Mouse (Mus musculus) megakaryocyte, embryonic 14.5 days (primary cell): ENCODE results near the gene Fam166a.
"Not testable (repeated sequence)": the region's sequence is repeated elsewhere in the genome, so short reads cannot be mapped to it uniquely, and the experiment has no call there.

Experiments used
- FLI1 ChIP-seq: IDR thresholded peaks from 2 replicates; pipeline ENCODE4 v1.6.1; 2012; ENCODE audit warnings: low read length, inconsistent platforms, mixed read lengths
- GATA1 ChIP-seq: IDR thresholded peaks from 3 replicates; pipeline ENCODE4 v1.6.1; 2012; ENCODE audit warnings: mixed read lengths, low read length, inconsistent platforms, borderline replicate concordance

GRCm38 (mm10) chr2:25256443-25257109, 38.0 kb downstream of the Fam166a start:
- TF ChIP-seq GATA1, FLI1: not testable (repeated sequence)
